Mouse (Mus musculus) testis, adult 2 months (tissue): ENCODE results near the gene Cubn.

Source experiments
- CTCF ChIP-seq: fragments of 200-500 bp; IDR thresholded peaks from 2 replicates; pipeline ENCODE4 v1.5.1; 2012; ENCODE audit warnings: low read depth, mild to moderate bottlenecking, inconsistent platforms, low read length, moderate library complexity; ENCODE audit not compliant: control insufficient read depth, insufficient read depth, insufficient replicate concordance
- POLR2A ChIP-seq: fragments of 200-500 bp; IDR thresholded peaks from 2 replicates; pipeline ENCODE4 v1.6.1; 2012; ENCODE audit warnings: low read depth, mild to moderate bottlenecking, inconsistent platforms, low read length, moderate library complexity; ENCODE audit not compliant: control insufficient read depth

DNA sequence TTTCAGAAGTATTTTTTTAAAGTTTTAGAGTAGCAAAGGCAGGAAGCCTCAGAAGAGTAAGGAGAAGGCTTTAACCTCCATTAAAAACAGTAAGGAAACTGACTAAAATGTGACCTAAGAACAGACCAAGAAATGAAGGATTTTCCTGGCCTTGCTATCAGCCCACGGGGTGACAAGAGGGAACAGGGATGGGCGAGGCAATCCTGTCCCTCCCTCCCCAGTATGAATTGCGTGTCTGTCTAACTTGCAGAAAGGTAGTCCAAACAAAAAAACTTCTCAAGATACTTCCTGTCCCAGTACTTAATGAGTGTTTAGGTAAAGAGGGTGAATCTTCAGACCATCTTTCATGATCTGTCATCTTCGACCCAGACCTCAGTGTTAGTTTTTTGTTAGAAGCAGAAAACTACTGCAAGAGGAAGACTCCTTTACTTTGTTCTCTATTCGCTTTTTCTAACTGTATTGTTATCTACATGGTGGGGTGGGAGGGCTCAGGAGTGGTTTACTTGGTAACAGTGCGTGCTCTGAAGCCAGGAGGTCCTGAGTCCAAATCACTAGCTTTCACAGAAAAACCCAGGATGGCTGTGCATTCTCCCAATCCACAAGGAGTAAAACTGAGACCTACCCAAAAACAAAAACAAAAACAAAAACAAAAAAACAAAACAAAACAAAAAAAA, 47.2 kb upstream of the Cubn start:
- no peak for TF ChIP-seq POLR2A
- no peak for TF ChIP-seq CTCF
